Mouse (Mus musculus) forebrain, postnatal 0 days (tissue): ENCODE results near the gene Ankrd39. TPM values are rescaled to one million over a fixed set of nuclear protein-coding genes. Genes with fewer than 3 reads are reported as not detected.

Source experiments
- ATAC-seq: fragments of 200-750 bp; cut with Nextera tagmentation; 2 replicates; pipeline ENCODE4 v1.8.0; 2017; ENCODE audit warnings: mild to moderate bottlenecking, moderate library complexity
- DNase-seq: peaks from one replicate; pipeline ENCODE4 v3.0.0-alpha.2; 2015
- H3K27ac ChIP-seq: fragments of 300-500 bp; sonication (generic); 2 replicates; pipeline ENCODE4 v1.5.1; 2014; ENCODE audit warnings: low read depth, mild to moderate bottlenecking, antibody characterized with exemption, low read length, moderate library complexity, mixed read lengths
- H3K27me3 ChIP-seq: fragments of 300-500 bp; sonication (generic); 2 replicates; pipeline ENCODE4 v1.6.1; 2014; ENCODE audit warnings: mild to moderate bottlenecking, low read length, mixed read lengths; ENCODE audit not compliant: insufficient read depth
- H3K36me3 ChIP-seq: fragments of 300-500 bp; sonication (generic); 2 replicates; pipeline ENCODE4 v1.6.1; 2014; ENCODE audit warnings: mild to moderate bottlenecking, moderate library complexity; ENCODE audit not compliant: insufficient read depth
- H3K4me1 ChIP-seq: fragments of 300-500 bp; sonication (generic); 2 replicates; pipeline ENCODE4 v1.6.1; 2014; ENCODE audit warnings: antibody characterized with exemption; ENCODE audit not compliant: insufficient read depth
- H3K4me2 ChIP-seq: fragments of 300-500 bp; sonication (generic); 2 replicates; pipeline ENCODE4 v1.6.1; 2014; ENCODE audit warnings: low read depth, mild to moderate bottlenecking, moderate library complexity
- H3K4me3 ChIP-seq: fragments of 300-500 bp; sonication (generic); 2 replicates; pipeline ENCODE4 v1.5.1; 2014; ENCODE audit warnings: low read depth, low read length, mixed read lengths
- H3K9ac ChIP-seq: fragments of 300-500 bp; sonication (generic); 2 replicates; pipeline ENCODE4 v1.6.1; 2014; ENCODE audit warnings: mild to moderate bottlenecking
- H3K9me3 ChIP-seq: fragments of 300-500 bp; sonication (generic); 2 replicates; pipeline ENCODE4 v1.6.1; 2016; ENCODE audit warnings: low read length
- CTCF ChIP-seq: sonication (generic); IDR thresholded peaks from 2 replicates; pipeline ENCODE4 v1.5.1; 2016; ENCODE audit warnings: antibody characterized with exemption, control low read depth, low read depth
- WGBS: fragments of 180-500 bp; shearing (Covaris S2); extraction: QIAGEN DNeasy Blood & Tissue Kit; methylation state at CpG from one replicate; pipeline ENCODE4 v1.1.7; 2014; 5-methylcytosine and 5-hydroxymethylcytosine counted together
- polyA plus RNA-seq: library from polyadenylated mRNA; unstranded; fragments of >200 nt; fragmentation: Nextera tagmentation; extraction: Ambion mirVana; gene quantifications from 2 replicates; pipeline ENCODE4 v1.2.1, GENCODE M21; 2015
- total RNA-seq: library from RNA; depleted of rRNA; stranded (reverse); fragments of >200 nt; gene quantifications from 2 replicates; pipeline ENCODE4 v1.2.3, GENCODE M21; 2014; rRNA removed

The Ankrd39 gene
- 19.3 and 25.5 TPM in 2 replicates for total RNA-seq
- polyA plus RNA-seq, result 21.1 and 23.6 TPM in 2 replicates

DNA sequence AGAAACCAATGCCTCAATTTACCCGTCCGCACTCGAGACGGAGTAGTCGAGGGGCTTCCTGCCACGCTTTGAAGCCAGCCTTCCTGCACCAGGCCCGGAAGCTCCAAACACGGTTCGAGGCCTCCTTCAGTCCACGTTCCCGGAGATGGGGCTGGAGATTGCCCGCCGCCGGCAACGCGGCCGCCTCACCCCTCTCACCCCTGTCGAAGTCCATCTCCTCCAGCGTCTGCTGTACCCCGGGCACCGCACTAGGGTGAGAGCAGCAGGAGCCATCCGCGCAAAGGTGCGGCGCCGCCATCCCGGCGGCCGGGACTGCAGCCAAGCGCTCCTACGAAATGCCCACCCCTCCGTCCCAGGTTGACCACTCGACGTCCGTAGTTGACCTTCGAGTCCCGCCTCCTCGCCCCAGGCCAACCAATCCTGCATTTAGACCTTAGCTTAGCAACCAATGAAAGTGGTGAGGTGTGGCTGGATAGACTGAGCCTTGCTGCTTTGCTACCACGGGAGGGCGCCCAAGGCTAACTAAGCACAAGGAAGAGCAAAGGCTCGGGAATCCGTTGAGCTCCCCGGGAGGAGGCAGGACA lies at the start of gene Ankrd39:
TSS of gene Ankrd39 (minus strand) at position 558 of the 584 bp plus-strand sequence.
- Histone ChIP-seq H3K4me2 (peak within 1 kb of the TSS; percentile 75), H3K27me3 (no peaks in the 10 kb centered on the region), H3K4me3 (peak within 1 kb of the TSS; percentile 68), H3K36me3 (peaks cover 38% of the 10 kb centered on the region), H3K27ac (peak within 1 kb of the TSS; percentile 62), H3K9me3 (no peaks in the 10 kb centered on the region), H3K9ac (peak within 1 kb of the TSS; percentile 67), H3K4me1 (peaks cover 4% of the 10 kb centered on the region; the same call in 1 of the 2 replicates)
- ATAC-seq (peak; percentile 98), DNase-seq (peak; percentile 96)
- peak; percentile 100 for TF ChIP-seq CTCF
- 1% methylated on average over 43 of the region's 43 CpGs for WGBS

- Histone ChIP-seq H3K4me2 (no peak overlapping the region), H3K27me3 (no peaks in the 10 kb centered on the region), H3K9me3 (no peaks in the 10 kb centered on the region), H3K9ac (no peak overlapping the region), H3K27ac (0 out of 2 replicates have a peak overlapping the region, but pooled peaks have one; percentile 9), H3K36me3 (no peaks in the 10 kb centered on the region), H3K4me3 (no peak overlapping the region), H3K4me1 (no peaks in the 10 kb centered on the region)
- peak; percentile 68 for ATAC-seq
- 12% methylated on average over 4 of the region's 4 CpGs for WGBS
- DNase-seq, result peak; percentile 55
- TF ChIP-seq CTCF, result no peak
Observed at GRCm38 (mm10) chr1:36596114-36596513, 48.9 kb upstream of the Ankrd39 start.

DNA sequence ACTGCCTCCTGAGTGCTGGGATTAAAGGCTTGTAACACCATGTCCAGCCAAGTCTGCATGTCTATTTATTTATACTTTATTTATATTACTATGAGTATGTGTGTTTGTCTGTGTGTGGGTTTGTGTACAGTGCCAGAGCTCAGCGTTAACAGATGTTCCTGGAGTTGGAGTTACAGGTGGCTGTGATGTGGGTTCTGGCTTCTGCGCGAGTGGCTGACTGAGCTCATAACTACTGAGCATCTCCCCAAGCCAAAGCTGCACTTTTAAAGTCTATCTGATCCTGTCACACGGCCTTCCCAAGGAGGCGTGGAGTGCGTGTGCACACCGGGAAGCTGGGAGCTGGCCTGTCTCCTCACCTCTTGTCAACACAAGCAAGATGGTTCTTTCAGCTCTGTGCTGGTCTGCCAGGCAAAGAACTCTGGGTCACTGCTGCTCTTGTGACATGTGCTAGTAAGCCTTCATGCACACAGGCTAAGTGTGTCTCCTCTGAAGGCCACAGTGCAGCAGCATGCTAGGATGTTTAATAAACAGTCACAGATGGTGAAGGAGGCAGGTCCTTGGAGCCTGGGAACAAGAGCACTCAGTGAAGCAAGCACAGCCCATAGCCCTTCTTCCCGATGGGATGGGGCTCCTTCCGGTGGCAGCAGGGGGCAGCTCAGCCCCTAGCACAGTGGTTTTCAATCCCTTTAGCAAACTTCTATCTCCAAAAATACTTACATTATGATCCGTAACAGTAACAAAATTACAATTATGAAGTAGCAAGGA lies 48.1 kb upstream of the Ankrd39 start:
- WGBS, result 55% methylated on average over 10 of the region's 10 CpGs
- H3K9ac ChIP-seq, result no peak overlapping the region
- no peak overlapping the region for H3K27ac ChIP-seq
- no peak for TF ChIP-seq CTCF
- DNase-seq (no peak), ATAC-seq (peak; percentile 34; the same call in 1 of the 2 replicates)
- H3K4me1 ChIP-seq, result peaks cover 5% of the 10 kb centered on the region; the same call in 1 of the 2 replicates
- no peaks in the 10 kb centered on the region for H3K27me3 ChIP-seq
- no peaks in the 10 kb centered on the region for H3K36me3 ChIP-seq
- no peaks in the 10 kb centered on the region for H3K9me3 ChIP-seq
- H3K4me3 ChIP-seq, result no peak overlapping the region
- H3K4me2 ChIP-seq, result no peak overlapping the region

GRCm38 (mm10) chr1:36593099-36593498 lies 45.9 kb upstream of the Ankrd39 start:
- H3K36me3 ChIP-seq, result no peaks in the 10 kb centered on the region
- H3K9ac ChIP-seq, result no peak overlapping the region
- no peak overlapping the region for H3K4me2 ChIP-seq
- no peak for DNase-seq
- H3K27me3 ChIP-seq, result no peaks in the 10 kb centered on the region
- H3K4me3 ChIP-seq, result no peak overlapping the region
- 6% methylated on average over 1 of the region's 1 CpGs for WGBS
- no peak for ATAC-seq
- TF ChIP-seq CTCF, result no peak
- H3K9me3 ChIP-seq, result no peaks in the 10 kb centered on the region
- H3K27ac ChIP-seq, result no peak overlapping the region
- H3K4me1 ChIP-seq, result peaks cover 5% of the 10 kb centered on the region; the same call in 1 of the 2 replicates

DNA sequence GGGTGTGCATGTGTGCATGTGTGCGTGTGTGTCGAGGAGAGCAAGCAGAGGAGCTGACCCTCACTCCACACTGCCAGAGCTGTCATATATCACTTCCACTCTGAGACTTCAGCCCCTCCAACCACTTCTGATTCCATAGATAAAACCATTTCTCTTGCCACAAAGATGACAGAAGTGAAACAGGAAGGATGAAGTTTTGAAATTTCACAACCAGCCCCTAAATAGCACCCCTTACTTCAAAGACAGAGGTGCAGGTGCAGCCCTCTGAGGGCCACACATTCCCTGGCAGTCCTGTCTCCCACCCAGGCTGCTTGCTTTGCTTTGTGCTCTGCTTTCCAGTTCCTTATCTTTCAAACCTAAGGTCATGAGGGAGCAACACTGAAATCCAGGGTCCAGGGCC lies 44.2 kb upstream of the Ankrd39 start:
- Histone ChIP-seq H3K9ac (no peak overlapping the region), H3K27ac (no peak overlapping the region), H3K27me3 (no peaks in the 10 kb centered on the region), H3K4me3 (no peak overlapping the region), H3K4me1 (peaks cover 5% of the 10 kb centered on the region; the same call in 1 of the 2 replicates), H3K9me3 (no peaks in the 10 kb centered on the region), H3K36me3 (no peaks in the 10 kb centered on the region), H3K4me2 (no peak overlapping the region)
- ATAC-seq, result no peak
- DNase-seq, result no peak
- 90% methylated on average over 2 of the region's 2 CpGs for WGBS
- no peak for TF ChIP-seq CTCF

DNA sequence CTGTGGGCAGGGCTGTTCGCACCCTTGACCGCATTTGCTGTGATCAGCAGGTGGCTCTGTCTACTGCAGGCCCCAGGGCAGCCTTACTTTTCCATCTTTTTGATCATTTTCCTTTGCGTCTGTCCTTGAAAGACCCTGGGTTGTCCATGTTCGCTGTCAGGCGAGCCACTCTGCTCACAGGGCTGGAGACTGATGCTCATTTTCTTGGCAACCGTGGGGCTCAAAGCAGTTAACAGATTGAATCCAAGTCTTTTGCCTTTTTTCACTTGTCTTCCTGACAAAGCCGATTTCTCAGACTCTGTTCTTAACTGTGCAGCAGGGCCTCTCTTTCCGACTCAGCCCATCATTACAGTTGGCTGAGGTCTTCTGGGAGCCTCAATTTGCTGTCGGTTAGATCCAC lies 43.4 kb upstream of the Ankrd39 start:
- no peak overlapping the region for H3K4me3 ChIP-seq
- H3K9ac ChIP-seq, result no peak overlapping the region
- no peaks in the 10 kb centered on the region for H3K9me3 ChIP-seq
- TF ChIP-seq CTCF, result no peak
- H3K36me3 ChIP-seq, result no peaks in the 10 kb centered on the region
- H3K27ac ChIP-seq, result no peak overlapping the region
- no peaks in the 10 kb centered on the region for H3K27me3 ChIP-seq
- H3K4me1 ChIP-seq, result peaks cover 5% of the 10 kb centered on the region; the same call in 1 of the 2 replicates
- 44% methylated on average over 9 of the region's 9 CpGs for WGBS
- peak; percentile 57 for DNase-seq
- no peak overlapping the region for H3K4me2 ChIP-seq
- peak; percentile 60 for ATAC-seq

GRCm38 (mm10) chr1:36589486-36589885 lies 42.2 kb upstream of the Ankrd39 start:
- 39% methylated on average over 6 of the region's 6 CpGs for WGBS
- Histone ChIP-seq H3K36me3 (no peaks in the 10 kb centered on the region), H3K27me3 (no peaks in the 10 kb centered on the region), H3K9me3 (no peaks in the 10 kb centered on the region), H3K4me3 (no peak overlapping the region), H3K4me1 (peaks cover 5% of the 10 kb centered on the region; the same call in 1 of the 2 replicates), H3K27ac (no peak overlapping the region), H3K9ac (no peak overlapping the region), H3K4me2 (no peak overlapping the region)
- TF ChIP-seq CTCF, result no peak
- DNase-seq (no peak), ATAC-seq (no peak)
